ENCODE assay signal across 8 mouse cellular contexts in genomic region chr10:76622928-76623680, GRCm38 (mm10). TPM values are rescaled to one million over a fixed set of nuclear protein-coding genes. Genes with fewer than 3 reads are reported as not detected.
DNase-seq lines count a peak whose midpoint lies in the region; ATAC-seq lines count a peak whose summit lies in the region.

Col6a2 (minus strand) TSS chr10:76623630.

- no peaks in the 10 kb centered on the region for H3K9me3 ChIP-seq in hindbrain, embryonic 13.5 days

- H3K4me2 ChIP-seq in hindbrain, embryonic 13.5 days = peak within 1 kb of the TSS; percentile 58

- DNase-seq in Muller cell, postnatal 12 days (ENCODE audit: inconsistent ontology term) = peak; percentile 92
- DNase-seq in cerebellum, adult 9-11 months = peak; percentile 72
- DNase-seq in frontal cortex, postnatal 25 days (ENCODE audit: low spot score in 2 of 2) = peak; percentile 50 to 68
- DNase-seq in layer of hippocampus, postnatal 25 days (ENCODE audit: extremely low spot score in 1 of 2, low spot score in 1 of 2) = peak; percentile 74 to 82
- peak; percentile 95 for DNase-seq in lung, postnatal 14 days
- peak; percentile 62 to 76 for DNase-seq in right cerebral cortex, postnatal 10 days (ENCODE audit: low spot score in 2 of 2)
- DNase-seq in urinary bladder, postnatal 4 days (ENCODE audit: low spot score in 2 of 2) = peak; percentile 97 to 98

- H3K4me3 ChIP-seq in hindbrain, embryonic 13.5 days = peak within 1 kb of the TSS; percentile 34

- peaks cover 11% of the 10 kb centered on the region; the same call in 1 of the 2 replicates for H3K27me3 ChIP-seq in hindbrain, embryonic 13.5 days

- H3K9ac ChIP-seq in hindbrain, embryonic 13.5 days = peak within 1 kb of the TSS; percentile 63

- 4% methylated on average over 30 of the region's 31 CpGs for WGBS in hindbrain, embryonic 13.5 days

- no peaks in the 10 kb centered on the region for H3K36me3 ChIP-seq in hindbrain, embryonic 13.5 days

- ATAC-seq in hindbrain, embryonic 13.5 days (ENCODE audit: low FRiP score) = peak; percentile 81

- no peak within 1 kb of the TSS for H3K27ac ChIP-seq in hindbrain, embryonic 13.5 days

- H3K4me1 ChIP-seq in hindbrain, embryonic 13.5 days (replicated peaks) = peaks cover 9% of the 10 kb centered on the region

RNA-seq across cellular contexts. Expression of gene Col6a2, which starts in this region (rescaled TPM):
- polyA plus RNA-seq in hindbrain, embryonic 13.5 days (2015; fragmentation: Nextera tagmentation; extraction: Ambion mirVana) = 23.5 and 27.6 TPM in 2 replicates
- total RNA-seq in layer of hippocampus, postnatal 25 days (2021) = 1 to 10 TPM; 5.0 to 6.1 TPM
